Mouse (Mus musculus): ENCODE measurements around the gene Mbd5.
A peak's percentile ranks its signal among the peaks of the same experiment; 100 is the strongest.

Mbd5 gene

DNA sequence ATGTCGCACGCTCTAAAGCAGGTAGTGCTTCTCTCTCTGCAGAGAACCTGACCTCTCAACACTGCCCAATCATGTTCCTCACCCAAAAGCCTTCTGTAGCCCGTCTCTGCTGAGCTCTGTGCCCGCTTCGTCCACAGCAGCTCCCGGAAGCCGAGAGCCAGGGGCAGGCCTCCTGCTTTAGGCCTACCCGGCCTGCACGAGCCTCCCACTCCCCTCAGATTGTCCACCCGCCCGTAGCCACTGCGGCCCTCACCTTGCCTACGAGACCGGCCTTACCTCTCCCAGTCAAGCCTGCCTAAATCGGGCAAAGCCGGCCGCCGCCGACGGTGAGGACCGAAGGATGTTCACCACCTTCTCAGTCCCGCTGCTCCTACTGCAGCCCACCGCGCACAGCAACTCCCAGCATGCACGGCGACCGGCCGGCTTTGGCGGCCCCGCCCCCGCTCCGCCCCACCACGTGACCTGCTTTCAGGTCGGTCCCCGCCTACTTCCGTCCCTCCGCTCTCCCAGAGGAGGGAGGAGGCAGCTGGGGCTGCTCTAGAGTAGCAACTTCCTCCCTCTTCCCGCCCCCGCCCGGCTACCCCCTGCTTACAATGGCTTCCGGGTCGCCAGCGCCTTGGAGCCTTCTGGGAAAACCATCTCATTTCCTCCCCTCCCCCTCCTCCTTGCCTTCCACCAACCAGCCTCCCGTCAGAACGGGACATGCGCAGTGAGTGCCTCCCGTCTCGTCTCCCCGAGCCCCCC is at the start of gene Mbd5:
TSS of gene Mbd5 (plus strand) at position 668 of the 744 bp plus-strand sequence.
- peak; percentile 97 to 98 for DNase-seq (ENCODE audit: low spot score in 2 of 2)

DNA sequence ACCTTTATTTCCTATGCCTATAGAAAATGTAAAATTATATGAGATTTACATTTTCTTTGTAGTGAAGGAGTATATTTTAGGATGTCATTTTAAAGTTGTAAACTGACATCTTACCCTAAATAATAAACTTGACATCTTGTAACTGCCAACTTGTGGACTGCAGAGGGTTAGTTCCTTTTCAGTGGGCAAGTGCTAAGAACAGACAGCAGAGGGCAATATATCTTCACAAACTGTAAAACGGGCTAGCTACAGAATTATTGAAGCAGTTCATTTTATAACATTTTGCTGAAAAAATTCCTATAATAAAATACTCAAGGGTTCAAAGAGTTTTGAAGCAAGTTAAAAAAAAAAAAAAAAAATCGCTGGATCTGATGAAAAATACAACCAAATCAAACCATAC is 40.4 kb upstream of the Mbd5 start:
- no peak for DNase-seq (ENCODE audit: low spot score in 2 of 2)

DNA sequence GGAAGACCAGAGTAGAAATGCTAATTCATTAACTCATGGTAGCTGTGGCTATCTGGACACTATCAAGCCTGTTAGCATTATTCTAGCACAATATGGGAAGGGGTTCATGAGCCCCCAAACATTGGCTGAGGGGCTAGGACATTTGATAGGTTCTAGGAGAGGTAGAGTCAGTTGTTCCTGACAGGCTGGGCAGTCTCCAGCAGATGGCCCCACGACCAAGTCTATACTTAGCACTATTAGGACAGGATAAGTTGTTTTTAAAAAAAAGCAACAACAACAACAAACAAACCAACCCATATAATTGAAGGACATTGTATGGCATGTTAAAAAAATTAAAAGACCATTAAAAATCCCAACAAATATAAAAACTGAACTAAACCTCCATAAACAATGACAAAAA is 35.1 kb upstream of the Mbd5 start:
- DNase-seq (ENCODE audit: low spot score in 2 of 2): no peak

DNA sequence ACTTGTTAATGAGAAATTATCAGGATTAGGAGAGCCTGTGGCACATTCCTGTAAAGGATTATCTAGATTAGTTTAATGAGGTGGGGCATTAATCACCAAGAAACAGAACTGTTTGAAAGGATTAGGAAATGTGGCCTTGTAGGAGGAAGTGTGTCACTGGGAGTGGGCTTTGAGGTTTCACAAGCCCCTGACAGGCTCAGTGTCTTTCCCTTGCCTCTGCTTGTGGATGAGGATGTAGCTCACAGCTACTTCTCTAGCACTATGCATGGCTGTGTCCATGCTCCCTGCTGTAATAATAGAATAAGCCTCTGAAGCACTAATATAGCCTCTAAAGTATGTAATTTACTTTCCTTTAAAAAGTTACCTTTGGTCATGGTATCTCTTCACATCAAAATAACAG is 33.5 kb upstream of the Mbd5 start:
- no peak for DNase-seq (ENCODE audit: low spot score in 2 of 2)

DNA sequence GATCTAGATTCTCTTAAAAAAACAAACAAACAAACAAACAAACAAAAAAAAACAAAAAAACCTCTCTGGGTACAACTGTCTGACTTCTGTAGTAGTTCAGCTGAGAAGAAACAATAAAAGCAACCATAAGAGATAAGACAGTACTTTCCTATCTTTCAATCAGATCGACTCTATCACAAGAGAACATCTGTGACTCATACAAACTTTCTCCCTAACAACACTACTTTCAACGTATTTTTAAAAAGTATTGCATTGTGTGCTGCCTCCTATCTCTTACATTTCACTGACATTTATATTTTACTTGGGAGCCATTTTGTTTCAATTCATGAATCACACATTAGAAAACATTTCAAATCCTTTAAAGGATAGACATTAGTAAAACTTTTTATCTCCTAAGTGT is 14.2 kb upstream of the Mbd5 start:
- DNase-seq (ENCODE audit: low spot score in 2 of 2): no peak

DNA sequence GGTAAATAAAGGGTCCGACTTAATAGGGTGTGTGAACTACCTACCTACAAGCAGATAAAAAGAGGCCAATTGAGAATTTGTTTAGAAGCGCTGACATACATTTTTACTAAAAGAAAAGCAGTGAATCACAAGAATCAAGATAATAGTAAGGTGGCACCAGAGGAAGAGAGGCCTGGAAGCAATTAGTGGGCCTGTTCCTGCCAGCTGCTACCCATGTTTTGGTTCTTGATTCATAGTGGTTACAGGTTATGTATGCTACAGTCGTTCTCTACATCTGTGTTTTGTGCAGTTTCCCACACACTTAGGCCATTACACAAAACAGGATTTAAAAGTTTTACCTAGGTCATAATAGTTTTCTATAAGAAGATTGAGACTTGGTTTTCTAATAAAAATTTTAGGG is 1.5 kb upstream of the Mbd5 start:
- DNase-seq (ENCODE audit: low spot score in 2 of 2): no peak

DNA sequence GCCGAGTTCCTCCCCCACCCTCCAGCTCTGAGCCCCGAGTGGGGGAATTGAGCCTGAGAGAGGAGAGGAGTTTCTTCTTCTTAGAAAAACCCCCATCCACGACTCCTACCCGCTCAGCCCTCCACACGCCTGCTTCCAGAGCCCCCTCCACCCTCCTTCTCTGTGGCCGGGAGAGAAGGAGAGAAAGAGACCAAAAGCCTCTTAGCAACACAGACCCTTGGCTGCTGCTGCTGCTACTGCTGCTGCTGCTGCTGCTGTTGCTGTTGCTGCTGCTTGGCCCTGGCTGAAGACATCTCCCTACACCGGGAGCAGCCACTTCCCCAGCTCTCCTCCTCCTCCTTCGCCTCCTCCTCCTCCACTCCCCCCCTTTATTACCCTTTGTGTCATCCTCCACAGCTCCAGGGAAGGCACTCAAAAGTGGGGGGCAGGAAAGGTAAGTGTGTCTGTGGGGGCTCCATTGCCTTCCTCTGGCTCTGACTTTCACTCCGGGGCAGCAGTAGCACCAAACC is 489 bp downstream of the Mbd5 start:
- peak; percentile 3 to 43 for DNase-seq (ENCODE audit: low spot score in 2 of 2)

DNA sequence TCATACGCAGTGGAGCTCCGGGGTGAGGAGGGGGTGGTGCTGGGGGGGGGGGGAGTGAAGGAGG is 776 bp downstream of the Mbd5 start, which contains the start of gene Orc4:
TSS of gene Orc4 (minus strand) at position 26 of the 64 bp plus-strand sequence.
- DNase-seq (ENCODE audit: low spot score in 2 of 2): no peak

DNA sequence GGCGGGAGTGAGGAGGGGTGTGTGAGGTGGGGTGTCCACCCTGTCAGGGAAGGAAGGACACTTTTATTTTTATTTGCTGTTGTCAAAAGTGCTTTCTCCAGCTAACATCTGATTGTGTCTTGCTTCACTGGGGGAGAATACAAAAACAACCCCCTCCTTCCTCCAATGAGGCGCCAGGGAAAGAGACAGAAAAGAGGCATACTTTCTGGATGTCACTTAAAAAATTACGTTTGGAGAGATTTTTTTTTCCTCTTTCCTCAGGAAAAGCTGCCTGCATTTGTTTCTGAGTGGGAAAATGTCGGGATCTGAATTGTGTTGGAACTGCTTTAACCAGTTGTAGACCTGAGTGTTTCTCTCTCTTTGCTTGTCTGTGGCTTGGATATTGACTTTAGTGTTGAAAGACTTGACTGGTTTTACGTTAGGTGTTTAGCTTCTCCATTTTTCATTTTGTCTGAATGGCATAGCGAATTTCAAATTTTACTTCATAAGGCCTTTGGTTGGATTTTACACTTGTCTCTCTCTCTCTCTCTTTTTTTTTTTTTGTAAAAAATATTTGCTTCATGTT is 1.1 kb downstream of the Mbd5 start:
- DNase-seq (ENCODE audit: low spot score in 2 of 2): no peak

DNA sequence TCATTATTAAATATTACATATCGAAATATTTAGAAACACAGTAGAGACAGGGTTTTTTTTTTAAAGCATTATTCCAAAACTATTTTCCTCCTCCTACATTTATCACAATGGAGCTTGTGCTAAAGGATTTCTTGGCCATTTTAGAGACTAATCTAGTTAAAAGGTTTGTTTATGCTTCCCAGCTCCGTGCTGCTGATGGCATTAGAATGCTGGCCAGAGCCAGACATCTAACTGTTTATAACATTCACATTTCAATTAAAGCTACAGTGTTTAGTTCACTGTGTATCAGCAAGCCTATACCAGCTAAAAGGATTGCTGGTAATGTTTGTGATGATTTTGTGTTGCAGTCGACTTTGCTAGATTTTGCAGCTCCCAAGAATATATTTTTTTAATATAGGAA is 7.3 kb downstream of the Mbd5 start:
- DNase-seq (ENCODE audit: low spot score in 2 of 2): no peak

DNA sequence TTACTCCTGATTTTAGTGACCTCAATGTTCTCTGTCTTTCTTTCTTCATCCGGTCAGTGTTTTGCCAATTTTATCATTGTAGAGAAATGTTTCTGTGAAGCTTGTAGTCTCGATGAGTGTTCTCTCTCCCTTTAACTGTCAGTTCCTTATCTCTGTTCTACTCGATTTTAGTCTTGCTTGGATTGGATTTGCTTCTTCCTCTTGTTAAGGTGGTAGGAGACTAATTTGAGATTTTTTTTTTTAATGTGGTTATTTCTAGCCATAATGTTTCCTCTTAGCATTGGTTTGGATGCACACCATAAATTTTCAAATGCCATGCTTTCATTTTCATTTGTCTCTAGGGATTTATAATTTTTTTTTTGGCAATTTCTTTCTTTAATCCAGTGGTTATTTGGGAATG is 29.6 kb downstream of the Mbd5 start:
- no peak for DNase-seq (ENCODE audit: low spot score in 2 of 2)

DNA sequence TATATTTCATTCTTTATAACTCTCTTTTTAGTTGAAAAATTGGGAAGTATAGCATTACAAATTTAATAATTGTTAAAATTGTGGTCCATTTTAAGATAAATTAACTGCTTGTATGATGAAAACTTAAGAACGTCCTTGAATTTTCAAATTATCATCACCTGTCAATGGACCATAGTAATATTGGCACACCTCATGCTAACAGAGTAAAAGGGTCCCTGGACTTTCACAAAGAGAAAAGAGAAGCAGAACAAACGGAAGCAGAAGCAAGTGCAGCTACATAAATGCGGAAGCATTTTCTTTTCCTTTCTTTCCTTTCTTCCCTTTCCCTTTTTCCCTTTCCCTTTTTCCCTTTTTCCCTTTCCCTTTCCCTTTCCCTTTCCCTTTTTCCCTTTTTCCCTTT is 41.0 kb downstream of the Mbd5 start:
- DNase-seq (ENCODE audit: low spot score in 2 of 2): no peak

DNA sequence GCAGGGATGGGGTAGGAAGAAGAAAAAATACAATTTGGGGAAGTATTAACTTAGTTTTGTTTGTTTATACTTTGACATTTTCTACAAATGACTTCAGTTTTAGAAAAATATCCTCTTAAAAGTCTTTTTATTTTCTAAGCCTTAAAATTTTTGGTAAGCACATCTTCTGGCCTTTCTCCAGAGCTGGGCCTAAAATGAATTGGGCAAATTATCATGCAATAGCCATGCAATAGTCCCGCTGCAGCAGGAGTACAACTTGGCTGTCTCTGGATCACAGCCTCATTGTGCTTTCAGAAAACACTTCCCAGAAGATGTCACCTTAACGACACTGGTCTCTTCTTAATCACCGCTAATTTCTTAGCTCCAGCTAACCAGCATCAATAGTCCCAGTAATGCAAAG is 91.2 kb downstream of the Mbd5 start:
- no peak for DNase-seq (ENCODE audit: low spot score in 2 of 2)

DNA sequence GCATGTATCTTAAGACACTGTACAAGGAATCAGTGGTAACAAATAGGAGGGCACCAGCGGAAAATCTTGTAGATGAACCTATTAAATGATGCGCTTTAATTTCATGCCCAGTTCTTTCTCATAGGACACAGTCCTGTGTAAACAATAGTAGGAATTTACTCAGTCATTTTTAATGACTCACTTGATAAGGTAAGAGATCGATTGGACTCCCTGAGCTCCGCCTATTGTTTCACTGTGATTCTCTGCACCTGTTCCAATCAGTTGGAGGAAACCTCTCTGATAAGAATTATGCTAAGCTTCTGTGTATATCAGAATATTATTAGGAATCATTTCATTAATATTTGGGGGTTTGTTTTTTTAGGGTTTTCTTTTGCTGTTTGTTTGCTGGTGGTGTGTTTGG is 100.7 kb downstream of the Mbd5 start:
- no peak for DNase-seq (ENCODE audit: low spot score in 2 of 2)

DNA sequence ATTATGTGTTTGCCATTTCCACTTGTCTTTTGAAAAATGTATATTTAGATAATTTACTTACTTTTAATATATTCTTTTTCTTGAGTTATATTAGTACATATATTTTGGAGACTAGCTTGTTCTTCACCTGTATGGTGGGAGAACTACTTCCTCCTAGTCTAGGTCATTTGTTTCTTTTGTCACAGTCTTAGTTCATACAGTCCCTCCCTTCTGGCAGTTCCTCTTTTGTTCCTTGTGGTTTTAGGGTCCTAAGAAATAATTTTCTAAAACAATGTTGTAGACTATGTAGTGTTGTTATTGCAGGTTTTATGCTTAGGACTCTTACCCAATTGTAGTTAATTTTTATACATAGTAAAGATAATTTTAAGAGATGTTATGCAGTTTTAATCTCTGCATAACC is 118.6 kb downstream of the Mbd5 start:
- DNase-seq (ENCODE audit: low spot score in 2 of 2): no peak

DNA sequence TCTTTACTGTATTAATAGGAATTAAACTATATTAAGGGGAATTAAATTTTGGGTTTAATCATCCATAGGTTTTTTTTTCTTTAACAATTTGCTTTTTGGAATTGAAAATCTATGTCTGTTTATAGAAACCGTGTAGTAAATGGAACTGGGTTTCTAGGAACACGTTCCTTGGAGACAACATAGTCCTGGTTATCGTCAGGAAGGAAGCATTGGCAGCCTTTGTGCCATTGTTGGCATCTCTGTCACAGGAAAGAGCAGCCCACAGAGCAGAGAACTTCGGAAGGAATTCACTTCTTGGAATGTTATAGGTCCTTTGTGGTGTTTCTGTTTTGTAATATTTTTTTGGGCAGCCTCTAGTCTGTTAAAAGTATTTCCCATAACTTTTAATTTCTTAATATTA is 135.7 kb downstream of the Mbd5 start:
- no peak for DNase-seq (ENCODE audit: low spot score in 2 of 2)

DNA sequence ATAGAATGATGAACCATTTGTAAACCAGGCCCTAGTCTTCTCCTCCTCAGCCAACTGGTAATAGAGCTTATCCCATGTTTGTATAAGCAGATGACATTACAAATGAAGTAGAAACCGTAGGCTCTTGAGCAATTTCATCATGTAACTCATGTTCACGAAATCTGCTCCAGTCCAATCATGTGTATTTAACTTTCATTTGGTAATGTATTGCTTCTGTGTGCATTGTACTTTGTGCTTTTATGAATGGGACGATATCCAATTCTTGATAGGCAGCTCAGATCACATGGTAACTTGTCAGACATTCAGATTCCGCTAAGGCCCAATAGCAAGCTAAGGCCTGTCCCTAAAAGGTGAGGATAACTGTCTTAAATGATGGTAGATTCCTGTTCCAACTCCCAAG is 141.5 kb downstream of the Mbd5 start:
- no peak for DNase-seq (ENCODE audit: low spot score in 2 of 2)

DNA sequence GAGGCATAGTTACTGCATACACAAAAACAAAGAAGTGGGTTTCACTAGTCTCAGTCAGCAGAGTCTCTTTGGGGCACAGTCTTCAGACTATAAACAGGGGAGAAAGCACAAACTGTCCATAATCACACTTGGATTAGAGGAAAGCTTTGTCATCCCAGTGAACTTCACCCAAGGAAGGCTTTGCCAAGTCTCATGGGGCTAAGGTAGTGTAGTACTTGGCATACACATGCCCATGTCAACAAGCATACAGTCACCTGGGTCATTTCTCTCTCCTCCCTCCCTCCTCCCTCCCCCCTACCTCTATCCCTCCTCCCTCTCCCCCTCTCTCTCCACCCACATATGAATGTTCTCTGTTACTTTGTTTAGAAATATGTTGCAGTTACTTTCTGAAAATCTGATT is 147.5 kb downstream of the Mbd5 start:
- no peak for DNase-seq (ENCODE audit: low spot score in 2 of 2)

DNA sequence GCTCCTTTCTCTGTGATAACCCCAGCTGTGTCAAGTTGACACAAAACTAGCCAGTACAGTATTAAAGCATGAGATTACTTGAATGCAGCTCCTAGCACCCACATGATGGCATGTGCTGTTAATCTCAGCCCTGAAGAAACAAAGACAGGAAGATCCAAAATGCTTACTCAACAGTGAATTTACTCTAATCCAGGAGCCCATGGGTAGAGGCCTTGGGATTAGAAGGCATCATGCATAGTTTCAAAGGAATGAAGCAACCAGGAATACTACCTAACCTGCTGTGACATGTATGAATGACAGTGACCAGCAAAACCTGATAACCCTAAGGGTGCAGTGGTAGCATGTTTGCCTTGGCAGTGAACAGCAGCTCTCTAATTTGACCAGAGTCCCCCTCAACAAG is 159.6 kb downstream of the Mbd5 start:
- DNase-seq (ENCODE audit: low spot score in 2 of 2): no peak

DNA sequence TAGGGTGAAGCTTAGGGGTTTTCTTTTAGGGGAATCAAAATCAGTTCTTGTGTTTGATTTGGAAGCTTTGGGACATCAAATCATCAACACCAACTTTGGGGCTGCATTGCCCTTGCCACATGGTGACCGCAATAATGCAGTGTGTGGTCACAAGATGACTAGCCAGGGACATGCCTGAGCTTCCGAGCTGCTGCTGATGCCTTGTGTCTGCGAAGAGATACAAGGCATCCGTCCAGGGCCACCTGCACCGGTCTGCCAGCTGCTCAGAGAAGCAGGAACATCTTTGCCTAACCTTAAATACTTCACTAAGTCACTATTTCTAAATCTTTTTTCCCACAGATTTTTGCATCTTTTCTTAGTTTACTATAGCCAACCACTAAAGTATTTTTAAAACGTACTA is 170.6 kb downstream of the Mbd5 start:
- DNase-seq (ENCODE audit: low spot score in 2 of 2): no peak

DNA sequence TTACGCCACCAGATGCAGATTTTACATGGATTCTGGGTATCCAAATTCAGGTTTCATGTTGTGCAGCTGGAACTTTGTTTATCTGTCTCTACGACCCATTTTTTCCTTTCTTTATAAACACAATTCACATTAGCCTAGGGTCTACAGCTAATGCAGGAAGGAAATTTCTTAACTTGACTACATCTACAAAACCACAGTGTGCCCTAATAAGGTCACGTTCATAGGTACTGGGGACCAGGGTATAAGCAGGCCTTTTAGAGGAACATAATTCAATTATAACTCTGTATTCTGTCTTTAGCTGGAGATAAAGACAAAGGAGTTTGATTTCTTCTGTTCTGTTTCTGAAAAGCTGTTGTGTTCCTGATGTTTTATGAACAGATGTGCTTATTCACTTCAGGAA is 172.3 kb downstream of the Mbd5 start:
- no peak for DNase-seq (ENCODE audit: low spot score in 2 of 2)

DNA sequence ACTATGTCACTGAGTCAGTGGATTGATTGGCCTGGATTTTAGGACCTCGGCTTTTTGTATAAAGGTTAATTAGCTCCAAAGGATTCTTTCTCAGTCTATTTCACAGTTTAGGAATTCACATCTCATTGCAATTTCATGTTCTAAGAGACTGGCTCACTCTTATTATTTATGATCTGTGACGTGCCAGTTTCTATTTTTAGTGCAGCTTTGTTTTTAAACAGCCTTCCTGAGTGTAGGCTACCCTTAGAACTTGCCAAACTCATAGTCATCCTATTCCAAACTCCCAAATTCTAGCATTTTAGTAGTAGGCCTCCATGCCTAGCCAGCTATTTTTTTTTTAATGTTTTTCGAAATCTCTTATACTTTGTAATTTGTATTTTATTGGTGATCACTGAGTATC is 192.9 kb downstream of the Mbd5 start:
- no peak for DNase-seq (ENCODE audit: low spot score in 2 of 2)

DNA sequence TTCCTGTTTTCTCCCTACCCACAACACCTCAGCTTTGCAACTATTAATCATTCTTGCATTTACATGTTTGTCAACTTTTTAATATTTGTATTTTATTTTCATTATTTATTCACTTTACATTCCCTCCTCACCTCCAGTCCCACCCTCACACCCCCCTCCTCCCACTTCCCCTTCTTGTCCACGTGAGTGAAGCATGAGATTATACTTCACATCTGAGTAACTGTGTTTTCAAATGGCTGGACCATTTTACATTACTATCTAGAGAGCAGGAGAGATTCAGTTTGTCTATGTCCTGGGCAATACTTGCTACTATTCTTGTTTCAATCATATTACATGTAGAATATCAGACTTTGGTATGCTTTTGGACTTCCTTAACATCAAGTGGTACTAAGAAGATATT is 204.3 kb downstream of the Mbd5 start:
- DNase-seq (ENCODE audit: low spot score in 2 of 2): no peak

DNA sequence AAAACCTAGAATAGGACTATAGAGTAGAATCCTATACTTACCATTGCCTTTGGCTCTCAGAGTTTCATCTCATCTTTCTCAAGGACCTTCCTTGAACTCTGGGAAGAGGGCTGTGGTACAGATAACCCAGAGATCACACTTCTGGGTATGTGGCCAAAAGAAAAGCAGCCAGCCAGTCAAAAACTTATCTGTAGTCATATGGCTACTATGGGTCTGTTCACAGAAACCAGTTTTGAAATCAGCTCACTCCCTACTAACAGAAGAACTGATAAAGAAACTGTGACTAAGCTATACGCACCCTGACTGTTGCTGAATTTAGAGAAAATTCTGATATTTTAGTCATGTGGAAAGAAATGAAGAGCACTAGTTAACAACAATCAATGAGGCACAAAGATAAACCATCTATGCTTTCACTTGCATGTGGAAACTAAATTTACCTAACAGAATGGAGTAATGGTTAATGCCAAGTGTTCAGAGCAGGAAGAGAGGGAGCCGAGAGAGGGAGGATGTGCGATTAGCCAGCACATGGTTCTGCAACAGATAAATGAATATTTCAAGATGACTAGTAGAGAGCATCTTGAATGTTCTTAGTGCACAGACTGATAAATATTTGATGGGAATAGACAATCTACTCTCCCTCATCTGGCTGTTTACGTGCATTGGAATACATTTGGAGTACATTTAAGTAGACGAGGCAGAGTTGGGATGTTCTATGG is 211.1 kb downstream of the Mbd5 start:
- no peak for DNase-seq (ENCODE audit: low spot score in 2 of 2)

Data from urinary bladder, adult 18-20 months (tissue).